Mouse (Mus musculus): ENCODE results near the gene Psmb1.

DNA sequence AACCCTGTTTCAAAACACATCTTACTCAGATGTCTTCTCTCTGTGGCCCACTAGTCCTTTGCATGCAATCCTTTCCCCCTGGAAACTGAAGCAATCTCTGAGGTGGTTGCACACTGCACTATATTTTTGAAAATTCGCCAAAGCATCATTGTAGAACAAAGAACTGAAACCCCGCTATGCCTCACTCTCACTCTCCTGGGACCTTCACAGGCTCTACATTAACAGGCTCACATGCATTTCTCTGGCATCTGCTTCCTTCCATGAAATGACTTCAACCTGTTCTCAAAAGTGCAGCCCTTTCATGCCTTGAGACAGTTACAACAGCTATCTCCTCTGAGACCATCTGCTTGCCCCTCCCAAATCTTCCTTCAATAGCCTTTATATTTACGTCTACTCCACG, 46.9 kb upstream of the Psmb1 start:
- no peak for TF ChIP-seq TCF12 (IDR thresholded peaks at IDR 0.05; ENCODE audit: low read depth, low read length)
- no peak for TF ChIP-seq POLR2A (IDR thresholded peaks at IDR 0.05; ENCODE audit: control insufficient read depth in 1 of 2, insufficient read depth in 1 of 2, low read depth in 1 of 2, low read length in 2 of 2, poor library complexity in 1 of 2)
- no peak for TF ChIP-seq MAZ (IDR thresholded peaks at IDR 0.05; ENCODE audit: low read depth, low read length)
- no peak for TF ChIP-seq TAL1 (IDR thresholded peaks at IDR 0.05; ENCODE audit: low read length)

All from MEL (cell line).